Mouse (Mus musculus) cerebellum, adult (tissue): ENCODE measurements around the gene Lpin1.
A peak's percentile ranks its signal among the peaks of the same experiment; 100 is the strongest.

Experiments
- ATAC-seq: cut with Nextera tagmentation; 2 replicates; pipeline ENCODE4 v1.9.2; 2017; ENCODE audit warnings: mild to moderate bottlenecking, moderate library complexity, mixed read lengths; ENCODE audit not compliant: insufficient number of reproducible peaks, low FRiP score, low TSS enrichment

Lpin1 gene

DNA sequence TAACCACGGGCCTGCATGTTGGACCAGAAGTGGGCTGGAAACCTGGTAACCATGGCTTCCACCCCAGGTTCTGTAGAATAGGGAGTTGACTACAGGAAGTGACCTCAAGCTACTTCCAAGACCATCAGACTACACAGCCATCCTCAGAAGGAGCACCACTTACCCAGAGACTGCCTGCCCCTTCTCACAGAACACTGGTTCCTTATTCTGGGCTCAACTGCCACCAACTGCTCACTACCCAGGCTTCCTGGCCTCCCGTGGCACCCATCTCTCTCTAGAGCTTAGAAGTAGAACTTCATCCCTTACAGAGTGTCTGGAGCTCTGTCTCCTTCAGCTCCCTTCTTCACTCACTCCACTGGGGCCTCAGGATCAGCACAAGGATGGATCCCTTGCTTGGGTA is at the start of gene Lpin1:
Gene Lpin1 (minus strand): TSS at position 31 of the 400 bp plus-strand sequence.
- no peak for ATAC-seq

DNA sequence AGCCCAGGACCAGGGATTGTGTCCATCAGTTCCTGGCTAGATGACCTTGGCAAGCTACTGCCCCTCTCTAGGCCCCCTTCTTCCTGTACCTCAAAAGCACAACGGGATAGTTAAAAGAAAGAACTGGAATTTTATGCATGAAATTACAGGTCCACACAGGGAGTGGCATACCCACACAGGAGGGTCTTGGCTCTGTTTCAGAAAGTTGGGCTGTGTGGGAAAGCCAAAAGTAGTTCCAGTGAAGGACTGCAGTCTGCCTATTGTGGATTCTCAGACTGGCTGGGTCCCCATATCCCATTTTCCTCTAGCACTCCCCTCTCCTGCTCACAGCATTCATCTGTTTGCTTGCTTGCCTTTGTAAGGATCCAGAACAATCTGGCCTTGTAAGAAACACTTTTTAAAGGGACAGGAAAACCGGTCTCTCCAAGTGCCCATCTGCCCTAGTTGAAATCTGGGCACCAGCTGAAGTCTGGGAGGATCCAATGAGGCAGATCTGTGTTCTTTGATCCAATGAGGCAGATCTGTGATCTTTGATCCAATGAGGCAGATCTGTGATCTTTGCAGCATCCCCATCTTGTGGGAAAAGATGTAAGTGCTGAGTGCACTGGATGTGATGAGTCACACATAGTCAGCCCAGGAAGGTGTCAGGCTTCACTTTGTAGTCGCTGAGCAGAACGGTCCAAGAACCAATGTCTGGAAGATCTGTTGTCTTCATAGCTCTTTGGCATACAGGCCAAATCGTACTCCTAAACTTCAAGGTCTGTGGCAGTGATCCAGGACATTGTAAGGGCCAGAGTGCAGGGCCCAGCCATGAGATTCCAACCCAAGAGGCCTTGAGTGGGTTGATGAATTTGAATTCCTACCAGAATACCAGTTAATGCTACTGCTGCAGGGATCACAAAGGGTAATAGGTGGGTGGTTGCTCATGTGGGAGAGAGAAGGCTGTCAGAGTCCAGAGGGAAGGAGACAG is 46.4 kb upstream of the Lpin1 start:
- no peak for ATAC-seq

DNA sequence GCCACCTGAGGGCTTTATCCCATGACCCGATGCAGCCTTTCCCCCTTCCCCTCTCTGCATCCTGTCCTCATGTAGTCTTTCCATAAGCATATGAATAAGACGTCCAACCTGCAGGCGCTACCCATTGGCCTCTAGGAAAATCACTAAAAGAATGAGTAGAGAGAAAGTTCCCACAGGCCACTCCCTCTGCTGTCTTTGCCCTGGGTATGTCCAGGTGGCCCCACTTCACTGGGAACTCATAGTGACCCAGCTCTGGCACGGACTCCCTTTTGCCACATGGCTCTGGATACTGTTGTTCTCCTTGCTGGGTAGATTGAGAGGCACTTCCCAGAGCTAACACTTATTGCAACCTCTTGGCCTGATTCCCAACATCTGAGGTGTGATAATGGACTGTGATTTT is 44.8 kb upstream of the Lpin1 start:
- no peak for ATAC-seq

DNA sequence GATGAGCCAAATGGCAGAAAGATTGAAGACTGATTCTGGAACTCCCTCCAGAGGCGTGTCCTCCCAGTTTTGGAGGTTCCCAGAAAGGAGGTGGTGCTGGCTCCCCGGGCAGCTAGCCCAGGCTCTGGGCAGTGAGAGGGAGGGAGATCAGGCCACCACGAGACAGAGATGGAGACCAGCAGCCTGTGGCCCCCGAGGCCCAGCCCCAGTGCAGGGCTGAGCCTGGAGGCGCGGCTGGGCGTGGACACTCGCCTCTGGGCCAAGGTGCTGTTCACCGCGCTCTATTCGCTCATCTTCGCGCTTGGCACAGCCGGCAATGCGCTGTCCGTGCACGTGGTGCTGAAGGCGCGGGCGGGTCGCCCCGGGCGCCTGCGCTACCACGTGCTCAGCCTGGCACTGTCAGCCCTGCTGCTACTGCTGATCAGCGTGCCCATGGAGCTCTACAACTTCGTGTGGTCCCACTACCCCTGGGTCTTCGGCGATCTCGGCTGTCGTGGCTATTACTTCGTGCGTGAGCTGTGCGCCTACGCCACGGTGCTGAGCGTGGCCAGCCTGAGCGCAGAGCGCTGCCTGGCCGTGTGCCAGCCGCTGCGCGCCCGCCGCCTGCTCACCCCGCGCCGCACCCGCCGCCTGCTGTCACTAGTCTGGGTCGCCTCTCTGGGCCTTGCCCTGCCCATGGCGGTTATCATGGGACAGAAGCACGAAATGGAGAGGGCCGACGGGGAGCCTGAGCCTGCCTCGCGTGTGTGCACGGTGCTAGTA is 42.7 kb upstream of the Lpin1 start, which contains the start of gene Ntsr2:
Gene Ntsr2 (plus strand): TSS at position 51 of the 762 bp plus-strand sequence.
- 0 out of 2 replicates have a peak, but pooled peaks have one; percentile 18 for ATAC-seq

DNA sequence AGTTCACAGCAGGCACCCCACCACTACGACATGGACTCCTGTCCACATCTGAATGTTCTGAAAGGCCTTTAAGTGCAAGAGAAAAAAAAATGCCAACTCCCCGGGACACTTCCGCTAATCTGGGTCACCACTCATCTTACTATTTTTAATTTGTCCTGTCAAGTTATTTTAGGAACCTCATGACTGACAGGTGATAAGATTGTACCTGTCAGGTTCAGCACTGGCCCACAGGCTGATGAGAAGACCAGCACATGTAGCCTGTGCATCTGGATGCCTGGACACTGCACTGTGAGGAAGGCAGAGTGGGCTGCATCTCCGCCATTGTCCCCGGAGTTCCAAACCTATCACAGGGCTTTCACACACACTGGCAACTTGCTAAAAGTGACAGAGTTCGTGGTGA is 39.1 kb upstream of the Lpin1 start:
- no peak for ATAC-seq

DNA sequence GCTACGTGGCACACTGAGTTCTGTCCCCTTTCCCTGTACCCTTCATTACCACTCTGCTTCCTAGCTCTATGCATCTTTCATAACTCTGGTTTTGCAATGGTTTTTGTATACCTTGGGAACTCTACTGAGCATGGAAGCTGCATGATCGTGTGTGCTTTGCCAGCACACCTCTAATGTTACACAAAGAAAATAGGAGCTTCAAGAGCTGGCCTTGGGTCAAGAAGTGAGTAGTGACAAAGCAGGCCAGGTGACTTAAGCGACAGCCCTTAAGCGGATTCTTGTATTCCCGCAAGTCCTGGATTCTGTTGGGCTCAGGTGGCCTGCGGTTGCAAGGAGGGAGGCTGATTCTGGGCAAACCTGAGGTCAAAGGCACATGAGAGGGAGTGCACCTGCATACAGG is 37.5 kb upstream of the Lpin1 start:
- ATAC-seq: no peak

DNA sequence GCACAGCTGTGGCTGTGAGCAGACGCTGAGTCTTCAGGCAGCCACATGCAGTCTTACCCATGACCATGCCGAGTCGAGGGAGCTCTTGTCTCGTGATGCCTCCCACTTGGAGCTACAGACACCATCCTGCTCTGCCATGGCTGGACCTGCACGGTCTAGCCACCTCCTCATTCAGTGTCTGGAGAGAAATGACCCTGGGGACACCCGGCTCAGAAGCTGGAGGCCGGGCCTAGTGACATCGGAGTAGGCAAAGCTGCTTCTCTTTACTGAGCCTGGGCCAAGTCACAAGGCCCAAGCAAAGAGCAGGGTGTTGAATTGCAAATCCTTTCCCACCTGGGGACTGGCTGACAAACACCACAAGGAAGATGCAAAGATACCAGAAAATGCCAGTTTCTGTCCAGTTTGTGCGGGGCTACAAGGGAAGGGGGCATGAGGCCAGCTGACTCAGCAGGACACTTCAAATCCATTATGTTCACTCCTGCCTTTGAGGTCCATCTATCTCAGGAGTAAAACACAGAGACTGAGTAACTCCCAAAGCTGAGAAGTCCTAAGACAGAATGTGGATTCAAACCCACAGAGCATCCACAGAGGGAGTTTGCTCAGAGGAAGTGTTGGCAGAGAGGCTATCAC is 36.1 kb upstream of the Lpin1 start:
- no peak for ATAC-seq

DNA sequence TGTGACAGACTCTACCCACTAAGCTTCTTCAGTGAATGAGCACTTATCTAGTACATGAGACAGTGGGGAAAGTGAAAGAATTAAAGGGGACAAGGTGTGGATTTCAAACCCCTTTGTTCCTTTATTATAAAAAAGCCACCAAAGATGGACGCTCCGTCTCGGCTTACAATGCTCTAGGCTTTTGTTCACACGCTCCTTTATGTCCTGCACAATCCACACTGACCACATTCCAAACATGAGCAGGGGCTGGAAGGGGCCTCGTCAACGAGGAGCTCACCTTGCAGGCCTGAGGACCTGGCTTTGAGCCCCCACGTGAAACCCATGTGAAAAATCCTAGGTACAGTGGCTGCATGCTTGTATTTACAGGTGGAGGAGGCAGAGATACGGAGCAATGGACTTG is 33.9 kb upstream of the Lpin1 start:
- ATAC-seq: no peak

DNA sequence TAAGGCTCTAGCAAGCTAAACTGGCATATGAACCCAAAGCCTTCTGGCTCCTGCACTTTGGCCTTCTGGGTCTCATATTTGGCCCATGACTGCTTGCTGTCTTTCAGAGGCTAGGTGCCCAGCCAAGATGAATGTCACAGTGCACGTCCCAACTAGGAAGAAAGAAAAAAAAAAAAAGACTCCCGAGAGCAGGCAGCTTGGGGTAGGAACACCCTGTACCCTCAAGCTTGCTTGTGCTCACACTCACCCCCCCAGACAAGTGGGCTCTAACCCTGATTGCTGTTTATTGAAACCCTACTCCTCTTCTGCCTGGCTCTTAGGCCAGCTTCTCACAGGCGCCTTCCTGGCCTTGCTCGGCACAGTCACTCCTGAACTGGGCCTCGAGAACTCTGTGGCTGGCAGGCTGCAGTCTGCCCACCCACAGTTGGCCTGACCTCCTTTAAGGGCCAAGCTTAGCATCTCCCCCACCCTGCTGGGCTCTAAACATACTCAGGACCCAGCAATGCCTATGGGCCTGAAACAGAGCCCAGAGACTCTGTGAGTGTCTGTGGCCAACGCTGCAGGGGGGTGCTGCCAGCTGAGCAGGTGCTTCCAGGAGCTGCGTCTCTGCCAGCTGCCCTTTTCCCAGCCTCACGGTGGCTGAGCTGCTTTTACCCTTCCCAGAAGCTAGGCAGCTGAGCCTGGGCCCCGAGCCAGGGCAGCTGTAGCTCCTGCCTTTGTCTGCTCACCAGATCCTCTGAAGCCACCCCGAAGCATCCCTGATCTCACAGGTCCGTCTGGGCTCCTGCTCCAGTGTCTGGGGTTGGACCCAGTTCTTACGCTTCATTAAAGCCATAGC is 33.0 kb upstream of the Lpin1 start:
- ATAC-seq: no peak

DNA sequence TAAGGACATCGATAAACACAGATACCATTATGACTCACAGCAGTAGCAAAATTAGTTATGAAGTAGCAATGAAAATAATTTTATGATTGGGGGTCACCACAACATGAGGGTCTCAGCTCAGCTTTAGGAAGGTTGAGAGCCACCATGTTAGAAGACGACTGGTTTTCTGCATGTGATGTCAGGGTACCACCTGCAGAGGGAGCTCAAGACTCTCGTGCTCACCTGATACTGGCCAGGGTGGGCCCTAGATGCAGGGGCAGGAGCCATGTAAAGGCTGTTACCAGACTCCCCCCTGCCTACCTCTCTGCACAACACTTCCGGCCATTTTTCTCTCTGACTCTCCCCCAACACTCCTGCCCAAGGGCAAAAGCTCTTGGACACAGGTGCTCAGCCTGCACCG is 31.2 kb upstream of the Lpin1 start:
- ATAC-seq: no peak

DNA sequence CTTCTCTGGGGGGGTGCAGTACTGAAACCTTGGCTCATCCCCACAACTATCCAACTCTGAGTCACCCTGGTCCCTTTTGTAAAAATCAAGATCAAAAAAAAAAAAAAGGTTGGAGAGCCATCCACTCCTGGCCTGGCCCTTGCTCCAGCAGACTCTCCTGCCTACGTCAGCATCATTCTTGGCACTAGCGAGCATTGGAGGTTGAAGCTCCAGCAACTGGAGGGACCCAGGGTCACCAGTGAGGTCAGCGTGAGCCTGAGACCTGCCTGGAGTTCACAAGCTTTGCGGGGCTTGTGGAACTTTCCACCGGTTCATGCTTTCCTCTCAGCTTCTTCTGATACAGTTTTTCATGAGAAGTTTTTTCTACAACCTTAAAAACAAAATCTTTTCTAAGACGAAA is 29.3 kb upstream of the Lpin1 start:
- ATAC-seq: no peak

DNA sequence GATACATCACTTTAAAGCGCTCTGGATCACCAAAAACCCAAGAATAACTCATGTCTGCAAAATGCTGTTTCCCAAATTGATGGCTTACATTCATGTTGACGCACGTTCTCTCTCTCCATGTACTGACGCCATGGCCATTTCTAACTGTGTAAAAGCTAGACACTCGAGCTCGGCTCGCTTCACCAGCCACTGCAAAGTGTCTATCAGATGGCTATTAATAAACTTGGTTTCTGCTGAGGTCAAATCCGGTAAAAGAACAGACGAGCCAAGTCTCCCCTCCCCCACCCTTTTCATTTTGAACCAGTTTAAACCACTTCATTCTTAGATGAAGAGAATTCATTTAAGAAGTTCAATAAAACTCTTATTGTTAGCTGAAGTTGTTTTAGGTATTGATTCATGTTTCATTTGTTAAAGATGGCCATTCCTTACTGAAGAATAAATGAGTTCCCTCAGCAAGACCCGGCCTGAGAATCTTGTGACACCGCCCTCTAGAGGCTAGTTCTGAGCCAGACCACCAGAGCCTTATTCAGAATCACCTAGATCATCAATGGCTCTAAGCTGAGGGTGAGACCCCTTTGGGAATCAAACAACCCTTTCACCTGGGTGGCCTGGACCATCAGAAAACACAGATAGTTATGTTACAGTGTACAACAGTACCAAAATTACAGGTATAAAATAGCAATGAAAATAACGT is 28.5 kb upstream of the Lpin1 start:
- no peak for ATAC-seq

DNA sequence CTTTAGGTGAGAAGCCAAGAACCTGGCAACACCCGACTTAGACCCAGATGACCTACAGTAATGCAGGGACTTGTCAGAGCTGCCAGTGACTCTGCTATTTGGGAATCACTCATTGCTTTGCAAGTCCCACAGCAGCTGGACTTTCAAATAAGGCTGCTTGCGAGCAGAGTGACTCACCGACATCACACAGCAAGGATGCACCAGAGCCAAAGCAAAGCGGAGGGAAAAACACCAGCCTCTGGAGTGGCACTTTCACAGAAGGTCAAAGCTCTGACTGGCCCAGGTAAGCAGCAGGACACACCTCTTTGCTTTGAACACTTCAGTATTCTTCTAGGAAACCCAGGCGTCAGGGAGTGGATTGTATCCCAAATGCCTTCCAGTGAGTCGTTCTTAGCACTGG is 25.1 kb upstream of the Lpin1 start:
- no peak for ATAC-seq

DNA sequence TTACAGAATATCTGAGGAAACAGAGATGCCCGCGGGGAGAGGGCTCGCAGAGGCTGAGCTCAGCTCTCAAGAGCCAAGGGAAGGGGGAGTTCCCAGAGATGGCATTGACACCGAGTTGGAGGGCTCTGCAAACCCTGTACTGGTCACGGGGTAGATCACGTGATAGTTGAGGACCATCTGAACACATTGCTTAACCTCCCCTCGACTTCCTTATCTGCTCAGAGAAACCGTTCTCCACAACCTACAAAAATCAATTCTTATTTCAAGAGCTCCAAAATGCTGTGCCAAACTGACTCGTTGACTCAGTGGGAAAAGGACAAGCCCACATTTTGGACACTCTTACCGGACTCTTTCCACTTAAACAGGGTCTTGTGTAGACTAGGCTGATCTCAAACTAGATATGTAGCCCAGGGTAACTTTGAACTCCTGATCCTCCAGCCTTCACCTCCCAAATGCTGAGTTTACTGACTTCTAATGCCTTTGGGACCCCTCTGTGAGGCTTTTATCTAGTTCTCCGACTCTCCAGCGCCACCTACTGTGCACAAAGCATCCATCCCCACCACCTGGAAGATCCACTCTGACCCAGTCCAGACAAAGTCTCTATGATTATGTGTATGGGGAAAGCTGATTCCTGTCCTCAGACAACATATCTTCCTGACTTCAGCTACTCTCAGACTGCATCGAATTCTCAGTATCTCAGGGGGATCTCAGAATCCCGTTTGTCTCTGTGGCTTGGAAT is 23.5 kb upstream of the Lpin1 start:
- no peak for ATAC-seq

DNA sequence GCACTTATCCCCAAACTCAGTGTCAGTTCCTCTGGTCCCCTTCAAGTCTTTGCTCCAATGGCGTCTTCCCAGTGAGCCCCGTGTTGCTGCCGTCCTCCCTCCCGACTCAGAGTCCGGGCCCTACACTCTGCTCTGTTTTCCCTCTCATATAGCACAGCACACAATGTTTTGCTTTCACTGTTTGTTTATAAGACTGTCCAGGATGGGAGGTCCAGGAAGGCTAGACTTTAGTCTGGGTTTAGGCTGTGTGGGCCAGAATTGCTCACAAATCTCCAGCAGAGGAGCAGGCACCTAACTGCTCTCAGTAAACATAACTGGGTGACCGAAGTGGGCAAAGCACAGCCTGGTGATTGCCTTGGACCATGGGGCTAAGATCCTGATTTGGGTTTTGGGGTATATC is 22.5 kb upstream of the Lpin1 start:
- no peak for ATAC-seq

DNA sequence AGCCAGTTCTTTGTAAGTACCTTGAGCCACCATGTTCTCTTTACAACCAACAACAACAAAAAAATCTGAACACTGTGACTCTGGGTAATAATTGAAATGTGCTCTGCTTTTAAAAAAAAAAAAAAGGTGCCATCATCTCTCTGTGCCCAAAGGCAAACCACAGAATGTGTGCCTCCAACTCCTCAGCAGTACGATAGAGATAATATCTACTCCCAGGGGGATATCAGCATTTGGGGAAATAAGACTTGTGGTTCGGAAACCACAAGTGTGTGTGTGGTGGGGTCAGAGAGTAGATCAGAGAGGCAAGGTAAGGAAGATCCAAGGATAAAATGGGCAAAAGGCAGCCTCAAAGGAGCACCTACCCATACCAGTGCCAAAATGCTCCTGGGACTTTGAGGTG is 20.7 kb upstream of the Lpin1 start:
- no peak for ATAC-seq

DNA sequence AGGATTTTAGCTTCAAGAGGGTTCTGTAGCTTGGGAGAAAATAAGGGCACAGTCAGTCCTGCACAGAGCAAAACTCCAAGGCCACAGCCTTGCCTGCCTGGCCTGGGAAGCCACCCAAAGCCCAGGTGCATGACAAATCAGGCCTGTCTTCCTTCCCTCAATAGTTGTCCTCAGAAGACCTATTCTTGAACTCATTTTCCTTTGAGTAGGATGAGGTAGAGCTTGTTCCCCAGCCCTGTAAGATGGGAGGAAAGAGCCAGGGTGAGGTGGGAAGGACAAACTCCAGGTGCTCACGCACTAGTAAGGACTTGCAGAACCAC is 20.1 kb upstream of the Lpin1 start:
- ATAC-seq: no peak

DNA sequence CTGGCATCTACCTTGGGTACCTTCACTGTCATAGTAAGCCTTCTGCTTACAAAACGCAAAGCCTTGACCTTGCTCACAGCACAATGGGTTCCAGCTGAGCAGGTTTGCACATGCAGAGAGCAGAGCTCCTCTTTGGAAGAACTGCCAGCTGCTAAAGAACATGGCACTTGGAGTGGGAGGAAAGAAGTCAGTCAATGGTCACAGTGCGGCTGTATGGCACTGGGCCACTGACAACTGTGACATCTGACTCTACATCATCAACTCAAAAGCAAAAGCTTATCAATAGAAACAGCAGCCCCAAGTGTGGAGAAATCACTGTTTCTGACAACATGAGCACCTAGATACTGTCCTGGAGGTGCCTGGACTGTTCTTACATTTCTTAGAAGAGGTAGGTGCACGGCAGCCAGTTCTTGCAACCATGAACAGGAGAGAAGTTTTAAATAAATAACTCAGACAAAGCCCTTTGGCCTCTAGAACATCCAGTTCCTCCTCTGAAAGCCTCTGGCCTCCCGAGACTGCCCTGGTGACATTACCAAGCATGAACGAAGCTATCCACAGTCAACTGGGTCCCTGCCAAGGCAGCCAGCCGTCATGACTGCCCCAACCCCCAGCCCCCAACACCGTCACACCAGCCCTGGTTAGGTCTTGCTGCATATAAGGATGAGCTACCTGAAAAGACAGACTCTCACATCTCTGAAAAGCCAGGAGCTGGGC is 19.5 kb upstream of the Lpin1 start:
- ATAC-seq: no peak
